Mouse (Mus musculus): ENCODE measurements around the gene Rnpepl1. TPM values are rescaled to one million over a fixed set of nuclear protein-coding genes. Genes with fewer than 3 reads are reported as not detected.

The Rnpepl1 gene
- polyA plus RNA-seq, 1 experiment from 2014 or later = 34.7 TPM

- Histone ChIP-seq H3K4me2 (replicated peaks) (peak overlapping the region; percentile 84), H3K4me3 (peak overlapping the region; percentile 84), H3K9me3 (replicated peaks) (no peaks in the 10 kb centered on the region), H3K9ac (peak overlapping the region; percentile 80), H3K4me1 (peaks cover 28% of the 10 kb centered on the region), H3K27me3 (peaks cover 3% of the 10 kb centered on the region; the same call in 1 of the 2 replicates), H3K36me3 (peaks cover 7% of the 10 kb centered on the region), H3K27ac (peak overlapping the region; percentile 94)
- WGBS = 84% methylated on average over 4 of the region's 4 CpGs
- no peak for ATAC-seq (ENCODE audit: low FRiP score)
Measured at GRCm38 (mm10) chr1:92933611-92934010, 23.0 kb downstream of the Rnpepl1 start.

- Histone ChIP-seq H3K4me3 (peak within 1 kb of the TSS; percentile 84), H3K4me1 (peaks cover 28% of the 10 kb centered on the region), H3K9ac (peak within 1 kb of the TSS; percentile 80), H3K36me3 (peaks cover 14% of the 10 kb centered on the region), H3K4me2 (replicated peaks) (peak within 1 kb of the TSS; percentile 84), H3K27me3 (peaks cover 3% of the 10 kb centered on the region; the same call in 1 of the 2 replicates), H3K27ac (peak within 1 kb of the TSS; percentile 94), H3K9me3 (replicated peaks) (no peaks in the 10 kb centered on the region)
- under 1% methylated on average over 45 of the region's 45 CpGs for WGBS
- ATAC-seq (ENCODE audit: low FRiP score) = peak; percentile 100
Measured at GRCm38 (mm10) chr1:92934182-92934827, 23.7 kb downstream of the Rnpepl1 start, which contains the start of gene Capn10. Gene Capn10 (plus strand): TSS chr1:92934376.

DNA sequence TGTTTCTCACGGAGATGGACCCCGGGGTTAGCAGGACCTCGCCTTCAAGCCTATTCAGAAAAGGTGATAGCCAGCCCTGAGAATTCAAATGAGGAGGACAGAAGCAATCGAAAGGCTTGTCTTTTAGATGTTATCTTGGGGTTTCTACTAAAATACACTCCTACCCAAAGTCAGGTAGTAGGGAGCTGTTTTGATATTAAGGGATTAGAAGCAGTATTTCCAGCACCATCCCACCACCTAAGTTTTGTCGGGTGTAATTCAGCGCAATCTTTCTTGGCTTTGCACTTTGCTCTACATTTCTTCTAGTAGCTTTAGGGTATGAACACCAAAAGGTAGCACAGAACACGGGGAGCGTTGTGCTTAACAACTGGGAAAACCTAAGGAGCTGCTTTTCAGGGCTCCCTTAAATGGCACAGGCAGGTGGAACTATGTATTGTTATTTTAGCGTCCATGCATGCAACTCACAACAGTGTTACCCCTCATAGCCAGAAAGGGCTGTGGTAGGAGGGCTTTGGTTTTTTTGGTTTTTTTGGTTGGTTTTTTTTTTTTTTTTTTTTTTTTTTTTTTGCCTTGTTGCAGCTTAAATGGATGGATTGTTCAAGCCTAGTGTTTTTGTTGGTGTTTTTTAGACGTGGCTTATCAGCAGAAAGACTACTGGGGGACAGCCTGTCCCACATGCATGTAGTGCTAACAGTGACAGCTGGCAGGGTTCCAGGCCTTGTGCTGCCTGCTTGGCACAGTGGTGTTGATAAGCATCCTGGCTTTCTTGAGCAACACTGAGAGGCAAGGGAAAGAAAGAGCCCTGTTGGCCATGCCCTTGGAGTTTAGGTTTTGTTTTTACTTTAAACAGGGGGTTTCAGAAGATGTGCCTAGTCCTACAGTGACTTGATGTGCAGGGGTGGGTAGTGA lies 24.7 kb downstream of the Rnpepl1 start:
- H3K4me2 ChIP-seq (replicated peaks) = peak overlapping the region; percentile 84
- peaks cover 28% of the 10 kb centered on the region for H3K4me1 ChIP-seq
- peak overlapping the region; percentile 80 for H3K9ac ChIP-seq
- H3K4me3 ChIP-seq = peak overlapping the region; percentile 84
- ATAC-seq (ENCODE audit: low FRiP score) = no peak
- peak overlapping the region; percentile 94 for H3K27ac ChIP-seq
- H3K9me3 ChIP-seq (replicated peaks) = no peaks in the 10 kb centered on the region
- WGBS = 19% methylated on average over 10 of the region's 10 CpGs
- peaks cover 3% of the 10 kb centered on the region; the same call in 1 of the 2 replicates for H3K27me3 ChIP-seq
- H3K36me3 ChIP-seq = peaks cover 24% of the 10 kb centered on the region

DNA sequence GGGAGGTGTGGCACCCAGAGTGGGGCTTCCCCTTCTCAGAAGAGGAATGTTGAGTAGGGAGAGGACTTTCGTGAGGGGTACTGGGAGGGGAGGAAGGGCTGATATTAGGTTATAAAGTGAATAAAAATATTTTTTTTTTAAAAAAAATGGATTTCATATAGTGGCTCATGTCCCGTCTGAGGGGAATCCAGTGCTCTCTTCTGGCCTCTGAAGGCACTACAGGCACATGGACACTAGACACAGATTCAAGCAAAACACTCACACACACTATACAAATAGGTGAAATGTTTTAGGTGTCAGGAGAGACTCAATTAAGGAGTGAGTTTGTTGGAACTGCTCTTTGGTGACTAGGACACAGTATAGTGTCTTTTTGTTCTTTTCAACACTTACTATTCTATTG lies 25.4 kb downstream of the Rnpepl1 start:
- H3K27me3 ChIP-seq = 0 out of 2 replicates have a peak, but pooled peaks cover 3% of the 10 kb centered on the region
- H3K4me1 ChIP-seq = peaks cover 28% of the 10 kb centered on the region
- no peak for ATAC-seq (ENCODE audit: low FRiP score)
- H3K4me2 ChIP-seq (replicated peaks) = peak overlapping the region; percentile 84
- peak overlapping the region; percentile 84 for H3K4me3 ChIP-seq
- peak overlapping the region; percentile 80 for H3K9ac ChIP-seq
- no peaks in the 10 kb centered on the region for H3K9me3 ChIP-seq (replicated peaks)
- 52% methylated on average over 2 of the region's 2 CpGs for WGBS
- H3K36me3 ChIP-seq = peaks cover 31% of the 10 kb centered on the region
- H3K27ac ChIP-seq = no peak overlapping the region

- H3K4me3 ChIP-seq = peak overlapping the region; percentile 84
- no peak for ATAC-seq (ENCODE audit: low FRiP score)
- peaks cover 34% of the 10 kb centered on the region for H3K36me3 ChIP-seq
- H3K4me1 ChIP-seq = peaks cover 28% of the 10 kb centered on the region
- 0 out of 2 replicates have a peak, but pooled peaks cover 3% of the 10 kb centered on the region for H3K27me3 ChIP-seq
- 63% methylated on average over 3 of the region's 3 CpGs for WGBS
- H3K9ac ChIP-seq = peak overlapping the region; percentile 80
- H3K4me2 ChIP-seq (replicated peaks) = peak overlapping the region; percentile 84
- no peak overlapping the region for H3K27ac ChIP-seq
- no peaks in the 10 kb centered on the region for H3K9me3 ChIP-seq (replicated peaks)
Measured at GRCm38 (mm10) chr1:92936467-92936866, 25.9 kb downstream of the Rnpepl1 start.

DNA sequence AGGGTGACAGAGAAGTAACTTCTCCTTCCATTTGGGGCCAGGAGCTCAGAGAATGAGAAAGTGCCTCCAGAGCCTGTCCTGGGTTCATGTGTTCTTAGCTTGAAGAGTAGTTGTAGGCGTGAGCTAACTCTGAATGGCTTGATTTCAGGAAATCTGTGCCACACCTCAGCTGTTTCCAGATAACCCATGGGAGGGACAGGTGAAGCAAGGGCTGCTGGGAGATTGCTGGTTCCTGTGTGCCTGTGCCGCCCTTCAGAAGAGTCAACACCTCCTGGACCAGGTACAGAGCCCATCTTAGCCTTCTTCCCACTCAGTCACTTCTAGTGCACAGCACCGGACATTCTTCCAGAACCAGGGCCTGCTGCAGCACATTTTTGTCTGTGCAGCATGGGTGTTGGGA lies 27.2 kb downstream of the Rnpepl1 start:
- H3K36me3 ChIP-seq = peaks cover 48% of the 10 kb centered on the region
- no peak overlapping the region for H3K9ac ChIP-seq
- H3K4me1 ChIP-seq = peaks cover 28% of the 10 kb centered on the region
- no peaks in the 10 kb centered on the region for H3K27me3 ChIP-seq
- WGBS = 87% methylated on average over 3 of the region's 3 CpGs
- no peak for ATAC-seq (ENCODE audit: low FRiP score)
- H3K9me3 ChIP-seq (replicated peaks) = no peaks in the 10 kb centered on the region
- no peak overlapping the region for H3K4me3 ChIP-seq
- H3K4me2 ChIP-seq (replicated peaks) = no peak overlapping the region
- H3K27ac ChIP-seq = no peak overlapping the region

GRCm38 (mm10) chr1:92939746-92940145 lies 29.2 kb downstream of the Rnpepl1 start:
- no peak overlapping the region for H3K4me3 ChIP-seq
- H3K9me3 ChIP-seq (replicated peaks) = no peaks in the 10 kb centered on the region
- no peak overlapping the region for H3K27ac ChIP-seq
- H3K36me3 ChIP-seq = peaks cover 67% of the 10 kb centered on the region
- H3K9ac ChIP-seq = no peak overlapping the region
- no peak for ATAC-seq (ENCODE audit: low FRiP score)
- no peak overlapping the region for H3K4me2 ChIP-seq (replicated peaks)
- peaks cover 23% of the 10 kb centered on the region for H3K4me1 ChIP-seq
- H3K27me3 ChIP-seq = no peaks in the 10 kb centered on the region
- 96% methylated on average over 4 of the region's 4 CpGs for WGBS

GRCm38 (mm10) chr1:92943219-92943989 lies 32.8 kb downstream of the Rnpepl1 start:
- H3K27ac ChIP-seq = no peak overlapping the region
- no peaks in the 10 kb centered on the region for H3K27me3 ChIP-seq
- H3K9ac ChIP-seq = no peak overlapping the region
- H3K9me3 ChIP-seq (replicated peaks) = no peaks in the 10 kb centered on the region
- peaks cover 97% of the 10 kb centered on the region for H3K36me3 ChIP-seq
- ATAC-seq (ENCODE audit: low FRiP score) = no peak
- no peak overlapping the region for H3K4me3 ChIP-seq
- no peaks in the 10 kb centered on the region for H3K4me1 ChIP-seq
- WGBS = 94% methylated on average over 19 of the region's 19 CpGs
- H3K4me2 ChIP-seq (replicated peaks) = no peak overlapping the region

- H3K9ac ChIP-seq = no peak overlapping the region
- H3K4me2 ChIP-seq (replicated peaks) = no peak overlapping the region
- ATAC-seq (ENCODE audit: low FRiP score) = no peak
- no peak overlapping the region for H3K27ac ChIP-seq
- no peak overlapping the region for H3K4me3 ChIP-seq
- H3K9me3 ChIP-seq (replicated peaks) = no peaks in the 10 kb centered on the region
- H3K36me3 ChIP-seq = peaks cover 67% of the 10 kb centered on the region
- H3K4me1 ChIP-seq = no peaks in the 10 kb centered on the region
- H3K27me3 ChIP-seq = no peaks in the 10 kb centered on the region
- 99% methylated on average over 3 of the region's 3 CpGs for WGBS
Measured at GRCm38 (mm10) chr1:92947966-92948365, 37.4 kb downstream of the Rnpepl1 start.

DNA sequence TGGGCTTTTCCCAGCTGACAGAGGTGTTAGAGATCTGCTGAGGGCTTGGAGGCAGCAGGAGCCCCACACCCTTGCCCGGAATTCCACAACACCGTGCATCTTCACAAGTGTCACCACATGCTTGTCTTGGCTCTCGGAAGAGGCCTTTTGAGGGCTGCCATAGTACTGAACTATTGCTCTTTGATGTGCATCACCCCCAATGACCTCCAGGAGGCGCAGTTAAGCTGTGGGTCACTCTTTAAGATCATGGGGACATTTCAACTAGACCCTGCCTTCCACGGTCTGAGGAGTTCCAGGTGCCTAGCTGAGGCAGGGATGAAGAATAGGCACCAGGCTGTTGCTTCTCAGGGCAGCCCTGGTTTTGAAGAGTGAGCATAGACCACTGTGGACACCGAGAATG lies 38.8 kb downstream of the Rnpepl1 start:
- no peak overlapping the region for H3K4me2 ChIP-seq (replicated peaks)
- H3K9me3 ChIP-seq (replicated peaks) = no peaks in the 10 kb centered on the region
- no peaks in the 10 kb centered on the region for H3K27me3 ChIP-seq
- no peaks in the 10 kb centered on the region for H3K4me1 ChIP-seq
- H3K27ac ChIP-seq = no peak overlapping the region
- no peak overlapping the region for H3K4me3 ChIP-seq
- peaks cover 52% of the 10 kb centered on the region for H3K36me3 ChIP-seq
- 67% methylated on average over 6 of the region's 6 CpGs for WGBS
- ATAC-seq (ENCODE audit: low FRiP score) = no peak
- no peak overlapping the region for H3K9ac ChIP-seq

DNA sequence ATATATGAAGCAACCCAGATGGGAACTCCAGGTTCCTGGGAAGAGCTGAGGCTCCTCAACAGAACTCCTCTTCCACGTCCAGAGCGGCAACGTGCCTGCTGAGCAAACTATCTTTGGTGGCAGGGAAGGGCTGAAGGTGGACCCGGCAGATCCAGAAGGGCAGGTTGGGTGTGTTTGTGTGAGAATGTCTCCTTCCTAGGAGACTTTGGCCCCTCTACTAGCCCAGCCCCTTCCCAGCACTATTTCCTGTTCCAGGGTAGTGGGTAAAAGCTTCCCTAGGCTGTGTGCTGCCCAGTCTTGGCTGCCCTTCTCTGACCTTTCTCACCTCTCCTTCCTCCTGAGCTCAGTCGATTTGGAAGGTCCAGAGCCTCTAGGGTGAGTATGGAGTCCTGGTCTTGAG lies 40.0 kb downstream of the Rnpepl1 start, which contains the start of gene Gpr35:
Gene Gpr35, plus strand, starts transcription at position 259 of the 400 bp plus-strand sequence.
- no peaks in the 10 kb centered on the region for H3K9me3 ChIP-seq (replicated peaks)
- WGBS = 84% methylated on average over 5 of the region's 5 CpGs
- peaks cover 40% of the 10 kb centered on the region for H3K36me3 ChIP-seq
- ATAC-seq (ENCODE audit: low FRiP score) = no peak
- no peaks in the 10 kb centered on the region for H3K27me3 ChIP-seq
- no peak within 1 kb of the TSS for H3K4me3 ChIP-seq
- H3K4me1 ChIP-seq = no peaks in the 10 kb centered on the region
- H3K27ac ChIP-seq = no peak within 1 kb of the TSS
- no peak within 1 kb of the TSS for H3K9ac ChIP-seq
- H3K4me2 ChIP-seq (replicated peaks) = no peak within 1 kb of the TSS

DNA sequence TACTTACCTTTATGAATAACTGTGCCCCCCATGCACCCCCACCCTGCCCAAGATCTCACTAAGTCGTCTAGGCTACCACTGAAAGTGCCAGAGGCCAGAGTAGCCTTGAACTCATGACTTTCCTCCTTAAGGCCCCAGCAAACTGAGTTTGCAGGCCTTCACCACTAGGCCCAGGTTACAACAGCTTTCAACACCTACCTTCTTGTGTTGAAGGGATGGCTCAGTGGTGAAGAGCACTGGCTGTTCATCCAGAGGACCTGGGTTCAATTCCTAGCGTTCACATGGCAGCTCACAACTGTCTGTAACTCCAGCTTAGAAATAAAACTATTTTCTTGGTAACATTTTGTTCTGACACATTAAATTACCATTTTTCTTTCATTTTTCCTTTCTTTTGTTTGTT lies 43.1 kb downstream of the Rnpepl1 start:
- no peaks in the 10 kb centered on the region for H3K27me3 ChIP-seq
- WGBS = 69% methylated on average over 2 of the region's 2 CpGs
- no peaks in the 10 kb centered on the region for H3K9me3 ChIP-seq (replicated peaks)
- no peak overlapping the region for H3K9ac ChIP-seq
- H3K4me3 ChIP-seq = no peak overlapping the region
- H3K4me2 ChIP-seq (replicated peaks) = no peak overlapping the region
- H3K4me1 ChIP-seq = no peaks in the 10 kb centered on the region
- no peak for ATAC-seq (ENCODE audit: low FRiP score)
- no peak overlapping the region for H3K27ac ChIP-seq
- H3K36me3 ChIP-seq = peaks cover 12% of the 10 kb centered on the region; the same call in 1 of the 2 replicates

Data from hindbrain, embryonic 12.5 days (tissue).